Mouse (Mus musculus): ENCODE results near the gene Foxo6. TPM values are rescaled to one million over a fixed set of nuclear protein-coding genes. Genes with fewer than 3 reads are reported as not detected.

The Foxo6 gene
- polyA plus RNA-seq, 1 experiment from 2014 or later = 0.47 TPM

- H3K27me3 ChIP-seq (replicated peaks; ENCODE audit: control insufficient read depth, insufficient read depth, low read length) = no peaks in the 10 kb centered on the region
- no peaks in the 10 kb centered on the region for H3K36me3 ChIP-seq (ENCODE audit: control insufficient read depth, insufficient read depth, low read length)
- H3K4me1 ChIP-seq (ENCODE audit: control insufficient read depth, insufficient read depth, low read length) = no peaks in the 10 kb centered on the region
- ATAC-seq (ENCODE audit: low read depth) (no peak), DNase-seq (ENCODE audit: low spot score) (peak; percentile 42)
- no peak overlapping the region for H3K4me3 ChIP-seq (ENCODE audit: low read depth, low read length)
- H3K4me2 ChIP-seq (ENCODE audit: low read depth, low read length) = no peak overlapping the region
- 39% methylated on average over 6 of the region's 6 CpGs for WGBS
- H3K27ac ChIP-seq (replicated peaks; ENCODE audit: low read depth, low read length) = no peak overlapping the region
- no peaks in the 10 kb centered on the region for H3K9me3 ChIP-seq (ENCODE audit: control insufficient read depth, low read length)
- H3K9ac ChIP-seq (ENCODE audit: low read depth, low read length) = no peak overlapping the region
These were observed 36.0 kb upstream of the Foxo6 start for GRCm38 (mm10) chr4:120323198-120323597.

GRCm38 (mm10) chr4:120317541-120317940, 30.4 kb upstream of the Foxo6 start:
- H3K4me2 ChIP-seq (ENCODE audit: low read depth, low read length) = no peak overlapping the region

GRCm38 (mm10) chr4:120316716-120317115, 29.6 kb upstream of the Foxo6 start:
- ATAC-seq (ENCODE audit: low read depth) = peak; percentile 18; the same call in 1 of the 2 replicates
- WGBS = 71% methylated on average over 4 of the region's 4 CpGs
- Histone ChIP-seq H3K9ac (ENCODE audit: low read depth, low read length) (no peak overlapping the region), H3K27ac (replicated peaks; ENCODE audit: low read depth, low read length) (no peak overlapping the region), H3K4me1 (ENCODE audit: control insufficient read depth, insufficient read depth, low read length) (no peaks in the 10 kb centered on the region), H3K27me3 (replicated peaks; ENCODE audit: control insufficient read depth, insufficient read depth, low read length) (no peaks in the 10 kb centered on the region), H3K9me3 (ENCODE audit: control insufficient read depth, low read length) (no peaks in the 10 kb centered on the region), H3K36me3 (ENCODE audit: control insufficient read depth, insufficient read depth, low read length) (no peaks in the 10 kb centered on the region), H3K4me2 (ENCODE audit: low read depth, low read length) (no peak overlapping the region), H3K4me3 (ENCODE audit: low read depth, low read length) (no peak overlapping the region)
- no peak for DNase-seq (ENCODE audit: low spot score)

More at GRCm38 (mm10) chr4:120317541-120317940, 30.4 kb upstream of the Foxo6 start:
- ATAC-seq (ENCODE audit: low read depth) (no peak), DNase-seq (ENCODE audit: low spot score) (no peak)
- Histone ChIP-seq H3K9ac (ENCODE audit: low read depth, low read length) (no peak overlapping the region), H3K4me1 (ENCODE audit: control insufficient read depth, insufficient read depth, low read length) (no peaks in the 10 kb centered on the region), H3K36me3 (ENCODE audit: control insufficient read depth, insufficient read depth, low read length) (no peaks in the 10 kb centered on the region), H3K27me3 (replicated peaks; ENCODE audit: control insufficient read depth, insufficient read depth, low read length) (no peaks in the 10 kb centered on the region), H3K9me3 (ENCODE audit: control insufficient read depth, low read length) (no peaks in the 10 kb centered on the region), H3K27ac (replicated peaks; ENCODE audit: low read depth, low read length) (no peak overlapping the region), H3K4me3 (ENCODE audit: low read depth, low read length) (no peak overlapping the region)
- WGBS = 40% methylated on average over 2 of the region's 2 CpGs

GRCm38 (mm10) chr4:120314571-120314970, 27.4 kb upstream of the Foxo6 start:
- no peaks in the 10 kb centered on the region for H3K27me3 ChIP-seq (replicated peaks; ENCODE audit: control insufficient read depth, insufficient read depth, low read length)
- no peaks in the 10 kb centered on the region for H3K36me3 ChIP-seq (ENCODE audit: control insufficient read depth, insufficient read depth, low read length)
- no peak for ATAC-seq (ENCODE audit: low read depth)
- no peak overlapping the region for H3K4me3 ChIP-seq (ENCODE audit: low read depth, low read length)
- no peak overlapping the region for H3K4me2 ChIP-seq (ENCODE audit: low read depth, low read length)
- WGBS = 55% methylated on average over 3 of the region's 3 CpGs
- H3K9ac ChIP-seq (ENCODE audit: low read depth, low read length) = no peak overlapping the region
- DNase-seq (ENCODE audit: low spot score) = no peak
- H3K27ac ChIP-seq (replicated peaks; ENCODE audit: low read depth, low read length) = no peak overlapping the region
- H3K9me3 ChIP-seq (ENCODE audit: control insufficient read depth, low read length) = peaks cover 3% of the 10 kb centered on the region
- no peaks in the 10 kb centered on the region for H3K4me1 ChIP-seq (ENCODE audit: control insufficient read depth, insufficient read depth, low read length)

- H3K9ac ChIP-seq (ENCODE audit: low read depth, low read length) = no peak overlapping the region
- ATAC-seq (ENCODE audit: low read depth) (0 out of 2 replicates have a peak, but pooled peaks have one; percentile 47), DNase-seq (ENCODE audit: low spot score) (peak; percentile 35)
- 85% methylated on average over 5 of the region's 5 CpGs for WGBS
- no peaks in the 10 kb centered on the region for H3K4me1 ChIP-seq (ENCODE audit: control insufficient read depth, insufficient read depth, low read length)
- H3K27ac ChIP-seq (replicated peaks; ENCODE audit: low read depth, low read length) = no peak overlapping the region
- no peak overlapping the region for H3K4me2 ChIP-seq (ENCODE audit: low read depth, low read length)
- no peak overlapping the region for H3K4me3 ChIP-seq (ENCODE audit: low read depth, low read length)
- peaks cover 3% of the 10 kb centered on the region for H3K9me3 ChIP-seq (ENCODE audit: control insufficient read depth, low read length)
- H3K27me3 ChIP-seq (replicated peaks; ENCODE audit: control insufficient read depth, insufficient read depth, low read length) = no peaks in the 10 kb centered on the region
- H3K36me3 ChIP-seq (ENCODE audit: control insufficient read depth, insufficient read depth, low read length) = no peaks in the 10 kb centered on the region
These were observed 26.2 kb upstream of the Foxo6 start for GRCm38 (mm10) chr4:120313309-120313708.

GRCm38 (mm10) chr4:120304580-120304979, 17.4 kb upstream of the Foxo6 start:
- Histone ChIP-seq H3K4me3 (ENCODE audit: low read depth, low read length) (no peak overlapping the region), H3K4me2 (ENCODE audit: low read depth, low read length) (no peak overlapping the region), H3K9ac (ENCODE audit: low read depth, low read length) (no peak overlapping the region), H3K4me1 (ENCODE audit: control insufficient read depth, insufficient read depth, low read length) (no peaks in the 10 kb centered on the region), H3K27ac (replicated peaks; ENCODE audit: low read depth, low read length) (no peak overlapping the region), H3K9me3 (ENCODE audit: control insufficient read depth, low read length) (no peaks in the 10 kb centered on the region), H3K27me3 (replicated peaks; ENCODE audit: control insufficient read depth, insufficient read depth, low read length) (no peaks in the 10 kb centered on the region), H3K36me3 (ENCODE audit: control insufficient read depth, insufficient read depth, low read length) (no peaks in the 10 kb centered on the region)
- 26% methylated on average over 9 of the region's 9 CpGs for WGBS
- ATAC-seq (ENCODE audit: low read depth) (no peak), DNase-seq (ENCODE audit: low spot score) (no peak)

GRCm38 (mm10) chr4:120299287-120299686, 12.1 kb upstream of the Foxo6 start:
- H3K4me1 ChIP-seq (ENCODE audit: control insufficient read depth, insufficient read depth, low read length) = no peaks in the 10 kb centered on the region
- H3K27me3 ChIP-seq (replicated peaks; ENCODE audit: control insufficient read depth, insufficient read depth, low read length) = no peaks in the 10 kb centered on the region
- H3K4me3 ChIP-seq (ENCODE audit: low read depth, low read length) = no peak overlapping the region
- ATAC-seq (ENCODE audit: low read depth) (peak; percentile 41; the same call in 1 of the 2 replicates), DNase-seq (ENCODE audit: low spot score) (peak; percentile 69)
- H3K4me2 ChIP-seq (ENCODE audit: low read depth, low read length) = no peak overlapping the region
- H3K36me3 ChIP-seq (ENCODE audit: control insufficient read depth, insufficient read depth, low read length) = no peaks in the 10 kb centered on the region
- H3K9ac ChIP-seq (ENCODE audit: low read depth, low read length) = no peak overlapping the region
- no peak overlapping the region for H3K27ac ChIP-seq (replicated peaks; ENCODE audit: low read depth, low read length)
- 39% methylated on average over 7 of the region's 7 CpGs for WGBS
- no peaks in the 10 kb centered on the region for H3K9me3 ChIP-seq (ENCODE audit: control insufficient read depth, low read length)

- no peak overlapping the region for H3K27ac ChIP-seq (replicated peaks; ENCODE audit: low read depth, low read length)
- no peak overlapping the region for H3K4me3 ChIP-seq (ENCODE audit: low read depth, low read length)
- peaks cover 12% of the 10 kb centered on the region for H3K27me3 ChIP-seq (replicated peaks; ENCODE audit: control insufficient read depth, insufficient read depth, low read length)
- ATAC-seq (ENCODE audit: low read depth) = no peak
- no peak overlapping the region for H3K9ac ChIP-seq (ENCODE audit: low read depth, low read length)
- DNase-seq (ENCODE audit: low spot score) = no peak
- 85% methylated on average over 10 of the region's 11 CpGs for WGBS
- peaks cover 5% of the 10 kb centered on the region for H3K4me1 ChIP-seq (ENCODE audit: control insufficient read depth, insufficient read depth, low read length)
- H3K9me3 ChIP-seq (ENCODE audit: control insufficient read depth, low read length) = no peaks in the 10 kb centered on the region
- no peaks in the 10 kb centered on the region for H3K36me3 ChIP-seq (ENCODE audit: control insufficient read depth, insufficient read depth, low read length)
- no peak overlapping the region for H3K4me2 ChIP-seq (ENCODE audit: low read depth, low read length)
These were observed 4.1 kb upstream of the Foxo6 start for GRCm38 (mm10) chr4:120291106-120291822.

GRCm38 (mm10) chr4:120290486-120290885, 3.3 kb upstream of the Foxo6 start:
- Histone ChIP-seq H3K4me2 (ENCODE audit: low read depth, low read length) (no peak overlapping the region), H3K9ac (ENCODE audit: low read depth, low read length) (no peak overlapping the region), H3K4me1 (ENCODE audit: control insufficient read depth, insufficient read depth, low read length) (peaks cover 5% of the 10 kb centered on the region), H3K36me3 (ENCODE audit: control insufficient read depth, insufficient read depth, low read length) (no peaks in the 10 kb centered on the region), H3K4me3 (ENCODE audit: low read depth, low read length) (no peak overlapping the region), H3K9me3 (ENCODE audit: control insufficient read depth, low read length) (no peaks in the 10 kb centered on the region), H3K27ac (replicated peaks; ENCODE audit: low read depth, low read length) (no peak overlapping the region), H3K27me3 (replicated peaks; ENCODE audit: control insufficient read depth, insufficient read depth, low read length) (peaks cover 19% of the 10 kb centered on the region)
- WGBS = 51% methylated on average over 5 of the region's 5 CpGs
- DNase-seq (ENCODE audit: low spot score) = no peak
- ATAC-seq (ENCODE audit: low read depth) = no peak

All from embryonic facial prominence, embryonic 14.5 days (tissue).